Mouse (Mus musculus) neural tube, embryonic 14.5 days (tissue): ENCODE measurements at regions not wholly inside any gene's neighbourhood (a gene's known extent, or its start where the extent isn't known, plus 50 kb on each side); places are given as distances from the start of the nearest gene placed in this dataset.
A peak's percentile ranks its signal among the peaks of the same experiment; 100 is the strongest.

ENCODE experiments used
- ATAC-seq: fragments of 200-750 bp; cut with Nextera tagmentation; 2 replicates; pipeline ENCODE4 v1.8.0; 2017; ENCODE audit warnings: low read depth, mild to moderate bottlenecking, moderate TSS enrichment, moderate library complexity
- H3K27ac ChIP-seq: fragments of 300-500 bp; sonication (generic); 2 replicates; pipeline ENCODE4 v1.5.1; 2014; ENCODE audit warnings: low read depth, mild to moderate bottlenecking, control low read depth, low read length, moderate library complexity, mixed read lengths
- H3K27me3 ChIP-seq: fragments of 300-500 bp; sonication (generic); 2 replicates; pipeline ENCODE4 v1.6.1; 2014; ENCODE audit warnings: low read length; ENCODE audit not compliant: control insufficient read depth, insufficient read depth
- H3K36me3 ChIP-seq: fragments of 300-500 bp; sonication (generic); 2 replicates; pipeline ENCODE4 v1.6.1; 2014; ENCODE audit warnings: low read length, mixed read lengths; ENCODE audit not compliant: control insufficient read depth, insufficient read depth
- H3K4me1 ChIP-seq: fragments of 300-500 bp; sonication (generic); 2 replicates; pipeline ENCODE4 v1.6.1; 2014; ENCODE audit warnings: low read length; ENCODE audit not compliant: control insufficient read depth, insufficient read depth
- H3K4me2 ChIP-seq: fragments of 300-500 bp; sonication (generic); 2 replicates; pipeline ENCODE4 v1.6.1; 2014; ENCODE audit warnings: mild to moderate bottlenecking, low read depth, low read length, control low read depth
- H3K4me3 ChIP-seq: fragments of 300-500 bp; sonication (generic); 2 replicates; pipeline ENCODE4 v1.5.1; 2014; ENCODE audit warnings: low read depth, low read length, control low read depth, mixed read lengths
- H3K9ac ChIP-seq: fragments of 300-500 bp; sonication (generic); replicated peaks from 2 replicates; pipeline ENCODE4 v1.6.1; 2014; ENCODE audit warnings: low read depth, mild to moderate bottlenecking, control low read depth, low read length, mixed read lengths
- H3K9me3 ChIP-seq: fragments of 300-500 bp; sonication (generic); 2 replicates; pipeline ENCODE4 v1.6.1; 2016; ENCODE audit warnings: low read length; ENCODE audit not compliant: control insufficient read depth
- WGBS: fragments of 180-500 bp; shearing (Covaris S2); extraction: QIAGEN DNeasy Blood & Tissue Kit; methylation state at CpG from one replicate; pipeline ENCODE4 v1.1.7; 2014; 5-methylcytosine and 5-hydroxymethylcytosine counted together

DNA sequence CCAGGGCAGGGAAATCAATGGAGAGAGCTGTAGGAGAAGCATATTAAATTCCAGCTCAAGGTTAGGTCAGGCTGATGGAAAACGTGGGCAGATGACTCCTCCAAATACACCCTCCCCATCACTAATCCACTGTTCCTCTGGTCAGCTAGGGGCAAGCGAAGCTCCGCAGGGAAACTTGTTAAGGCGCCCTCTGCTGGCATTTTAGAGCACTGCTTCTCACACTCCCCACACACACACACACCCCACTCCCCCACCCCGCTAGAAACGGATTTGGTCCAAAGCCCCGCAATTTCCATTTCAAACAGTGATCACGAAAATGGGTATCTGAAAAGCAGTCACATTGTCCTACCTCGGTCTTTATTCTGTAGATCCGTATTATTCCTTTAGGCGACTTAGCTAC is 259.0 kb upstream of the Gpc5 start:
- H3K4me3 ChIP-seq, result no peak overlapping the region
- no peaks in the 10 kb centered on the region for H3K36me3 ChIP-seq
- H3K27me3 ChIP-seq, result no peaks in the 10 kb centered on the region
- H3K27ac ChIP-seq, result no peak overlapping the region
- no peak for ATAC-seq
- H3K4me1 ChIP-seq, result 0 out of 2 replicates have a peak, but pooled peaks cover 4% of the 10 kb centered on the region
- H3K4me2 ChIP-seq, result no peak overlapping the region
- 58% methylated on average over 11 of the region's 11 CpGs for WGBS
- no peak overlapping the region for H3K9ac ChIP-seq
- no peaks in the 10 kb centered on the region for H3K9me3 ChIP-seq

DNA sequence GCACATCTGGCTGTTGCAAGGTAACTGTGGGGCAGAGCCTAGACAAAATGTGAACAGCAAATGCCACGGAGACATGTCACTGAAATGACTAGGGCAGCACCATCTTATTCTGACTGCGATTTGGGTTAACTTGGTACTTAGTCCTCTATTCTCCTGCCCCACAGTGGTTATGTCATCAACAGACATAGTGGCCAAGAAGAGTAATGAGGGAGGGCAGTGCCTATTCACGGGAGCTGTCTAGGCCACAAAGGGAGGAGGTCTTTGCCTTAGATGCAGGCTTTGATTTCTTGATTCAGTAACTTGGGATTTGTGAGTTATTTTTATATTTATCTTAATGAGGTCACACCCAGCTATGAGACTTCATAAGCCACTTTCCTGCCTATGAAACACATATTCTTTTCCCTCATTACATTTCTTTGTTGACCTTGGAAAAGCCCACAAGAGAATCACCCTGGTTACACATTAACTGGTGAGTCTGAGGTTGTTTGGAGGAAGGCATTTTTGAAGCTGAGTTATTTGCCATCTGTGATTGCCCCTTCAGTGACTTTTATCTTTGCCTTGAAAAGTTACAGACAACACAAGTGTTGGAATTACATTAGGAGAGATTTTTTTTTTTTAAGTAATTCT is 255.2 kb upstream of the Gpc5 start:
- no peak overlapping the region for H3K4me3 ChIP-seq
- no peak overlapping the region for H3K27ac ChIP-seq
- H3K27me3 ChIP-seq, result no peaks in the 10 kb centered on the region
- 0 out of 2 replicates have a peak, but pooled peaks cover 4% of the 10 kb centered on the region for H3K4me1 ChIP-seq
- no peak for ATAC-seq
- 23% methylated on average over 3 of the region's 3 CpGs for WGBS
- H3K4me2 ChIP-seq, result no peak overlapping the region
- no peaks in the 10 kb centered on the region for H3K9me3 ChIP-seq
- no peaks in the 10 kb centered on the region for H3K36me3 ChIP-seq
- H3K9ac ChIP-seq, result no peak overlapping the region

DNA sequence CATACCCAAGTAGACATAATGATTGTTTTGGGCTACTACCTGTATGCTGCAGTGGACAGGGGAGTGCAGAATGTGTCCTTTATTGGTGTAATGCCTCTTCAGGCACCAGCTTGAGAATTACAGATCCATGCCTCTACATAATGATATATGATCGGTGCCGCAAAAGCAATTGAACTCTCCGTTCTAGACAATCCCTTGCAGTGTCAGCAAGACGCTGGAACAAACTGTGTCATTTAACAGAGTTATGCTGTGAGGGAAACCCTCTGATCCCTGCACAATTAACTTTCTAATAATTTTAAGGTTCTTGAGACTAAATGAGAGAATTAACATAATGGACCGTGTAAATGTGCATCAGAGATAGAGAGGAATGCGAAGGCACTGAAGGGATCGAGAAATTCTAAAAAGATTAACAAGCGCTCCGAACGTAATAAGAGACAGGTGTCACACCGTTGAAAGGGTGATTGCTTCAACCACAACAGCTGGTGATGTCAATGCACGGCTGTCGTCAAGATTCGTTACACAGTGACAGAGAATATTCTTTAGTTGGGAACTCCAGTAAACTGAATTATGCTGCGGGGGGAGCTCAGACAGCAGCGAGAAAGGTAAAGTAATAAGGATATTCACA is 254.3 kb upstream of the Gpc5 start:
- H3K36me3 ChIP-seq, result no peaks in the 10 kb centered on the region
- peak; percentile 53; the same call in 1 of the 2 replicates for ATAC-seq
- no peaks in the 10 kb centered on the region for H3K27me3 ChIP-seq

DNA sequence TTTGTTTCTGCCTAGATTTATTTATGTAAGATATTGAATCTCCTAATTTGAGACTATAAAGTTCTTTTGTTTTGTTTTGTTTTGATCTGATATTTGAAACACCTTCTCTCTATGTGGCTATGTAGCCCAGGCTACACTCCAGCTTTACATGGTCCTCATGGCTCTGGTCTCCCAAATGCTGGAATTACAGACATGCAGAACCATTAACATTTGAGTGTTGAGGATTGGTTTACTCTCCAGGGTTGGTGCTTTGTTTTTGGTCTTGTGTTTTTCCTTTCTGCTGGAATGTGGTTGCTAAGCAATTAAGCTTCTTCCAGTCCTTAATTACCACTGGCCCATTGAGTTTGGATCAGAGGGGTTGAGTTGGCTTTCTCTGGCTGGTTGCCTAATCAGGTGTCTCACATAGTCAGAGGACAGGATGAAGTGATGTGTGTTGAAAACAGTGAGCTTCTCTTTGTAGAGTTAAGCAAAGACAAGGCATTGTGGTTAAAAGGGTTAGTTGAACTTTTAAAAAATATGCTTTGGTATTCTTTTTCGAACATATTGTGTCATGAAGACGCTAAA is 252.6 kb upstream of the Gpc5 start:
- Histone ChIP-seq H3K27ac (no peak overlapping the region), H3K27me3 (no peaks in the 10 kb centered on the region), H3K9me3 (no peaks in the 10 kb centered on the region), H3K4me1 (0 out of 2 replicates have a peak, but pooled peaks cover 4% of the 10 kb centered on the region), H3K4me3 (no peak overlapping the region), H3K36me3 (no peaks in the 10 kb centered on the region), H3K9ac (no peak overlapping the region), H3K4me2 (no peak overlapping the region)
- peak; percentile 19; the same call in 1 of the 2 replicates for ATAC-seq
- 72% methylated on average over 2 of the region's 2 CpGs for WGBS

More for the DNA sequence above, 254.3 kb upstream of the Gpc5 start:
- H3K27ac ChIP-seq, result no peak overlapping the region
- H3K9ac ChIP-seq, result no peak overlapping the region
- H3K4me1 ChIP-seq, result 0 out of 2 replicates have a peak, but pooled peaks cover 4% of the 10 kb centered on the region
- H3K9me3 ChIP-seq, result no peaks in the 10 kb centered on the region
- 14% methylated on average over 16 of the region's 16 CpGs for WGBS
- no peak overlapping the region for H3K4me3 ChIP-seq
- H3K4me2 ChIP-seq, result peak overlapping the region; percentile 31; the same call in 1 of the 2 replicates

DNA sequence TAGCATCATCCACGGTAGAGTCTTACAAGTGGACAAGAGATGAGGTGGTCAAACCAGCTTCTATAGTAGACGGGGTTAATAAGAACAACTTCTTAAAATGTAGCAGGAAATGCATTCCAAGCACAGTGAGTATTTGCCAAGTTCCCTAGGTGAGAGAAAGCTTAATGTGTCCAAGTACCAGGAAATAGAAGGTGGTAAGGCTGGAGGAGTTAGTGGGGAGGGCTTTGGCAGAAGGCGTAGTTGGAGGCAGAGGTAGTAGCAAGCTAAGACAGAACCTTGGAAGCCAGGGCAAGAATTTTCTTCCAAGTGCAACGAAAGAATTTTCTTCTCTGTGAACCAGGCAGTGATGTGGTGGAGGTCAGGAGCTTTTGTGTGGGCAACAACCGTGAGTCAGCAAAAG is 251.2 kb upstream of the Gpc5 start:
- Histone ChIP-seq H3K4me3 (no peak overlapping the region), H3K27me3 (no peaks in the 10 kb centered on the region), H3K36me3 (no peaks in the 10 kb centered on the region), H3K27ac (no peak overlapping the region), H3K9ac (no peak overlapping the region), H3K9me3 (no peaks in the 10 kb centered on the region), H3K4me1 (0 out of 2 replicates have a peak, but pooled peaks cover 4% of the 10 kb centered on the region), H3K4me2 (no peak overlapping the region)
- ATAC-seq, result no peak
- WGBS, result 92% methylated on average over 5 of the region's 5 CpGs

DNA sequence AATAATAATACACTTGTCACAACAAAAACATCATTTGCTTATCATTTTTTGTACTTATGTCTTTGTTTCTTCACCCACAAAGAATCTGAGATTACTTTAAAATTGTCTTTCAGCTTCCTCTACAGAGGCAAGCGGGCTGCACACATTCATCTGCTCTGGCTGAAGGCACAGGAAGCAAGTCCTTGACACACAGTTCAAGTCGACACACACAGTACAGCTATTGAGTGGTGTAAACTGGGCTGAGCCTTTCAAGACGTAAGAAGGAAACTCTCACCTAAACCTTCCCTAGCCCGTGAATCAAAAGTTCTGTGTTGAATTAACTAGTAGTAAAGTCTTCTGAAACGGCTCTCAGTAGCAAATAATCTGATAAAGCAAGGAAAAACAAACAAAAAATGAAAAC is 250.5 kb upstream of the Gpc5 start:
- Histone ChIP-seq H3K27ac (no peak overlapping the region), H3K27me3 (no peaks in the 10 kb centered on the region), H3K9ac (no peak overlapping the region), H3K4me1 (0 out of 2 replicates have a peak, but pooled peaks cover 4% of the 10 kb centered on the region), H3K4me2 (no peak overlapping the region), H3K36me3 (no peaks in the 10 kb centered on the region), H3K4me3 (no peak overlapping the region), H3K9me3 (no peaks in the 10 kb centered on the region)
- 70% methylated on average over 5 of the region's 5 CpGs for WGBS
- no peak for ATAC-seq

DNA sequence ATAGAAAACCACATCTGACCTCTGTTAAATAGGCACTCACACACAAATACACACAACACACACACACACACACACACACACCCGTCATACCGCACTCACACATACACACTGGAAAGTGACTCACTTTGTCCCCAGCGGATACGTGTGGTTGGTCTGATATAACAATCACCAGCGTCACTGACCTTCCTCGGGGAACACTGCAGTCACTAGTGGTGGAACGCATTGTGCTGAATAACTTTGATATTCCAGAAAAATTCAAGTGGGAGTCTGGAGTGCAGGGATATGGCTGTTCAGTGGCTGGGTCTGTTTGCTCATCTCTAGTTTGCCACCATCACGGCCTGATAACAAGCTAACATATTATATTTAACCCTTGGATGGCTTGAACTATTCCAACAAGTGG is 249.7 kb upstream of the Gpc5 start:
- 82% methylated on average over 8 of the region's 8 CpGs for WGBS
- Histone ChIP-seq H3K4me1 (0 out of 2 replicates have a peak, but pooled peaks cover 4% of the 10 kb centered on the region), H3K9me3 (no peaks in the 10 kb centered on the region), H3K27me3 (no peaks in the 10 kb centered on the region), H3K36me3 (no peaks in the 10 kb centered on the region), H3K4me2 (no peak overlapping the region), H3K27ac (no peak overlapping the region), H3K4me3 (no peak overlapping the region), H3K9ac (no peak overlapping the region)
- no peak for ATAC-seq

DNA sequence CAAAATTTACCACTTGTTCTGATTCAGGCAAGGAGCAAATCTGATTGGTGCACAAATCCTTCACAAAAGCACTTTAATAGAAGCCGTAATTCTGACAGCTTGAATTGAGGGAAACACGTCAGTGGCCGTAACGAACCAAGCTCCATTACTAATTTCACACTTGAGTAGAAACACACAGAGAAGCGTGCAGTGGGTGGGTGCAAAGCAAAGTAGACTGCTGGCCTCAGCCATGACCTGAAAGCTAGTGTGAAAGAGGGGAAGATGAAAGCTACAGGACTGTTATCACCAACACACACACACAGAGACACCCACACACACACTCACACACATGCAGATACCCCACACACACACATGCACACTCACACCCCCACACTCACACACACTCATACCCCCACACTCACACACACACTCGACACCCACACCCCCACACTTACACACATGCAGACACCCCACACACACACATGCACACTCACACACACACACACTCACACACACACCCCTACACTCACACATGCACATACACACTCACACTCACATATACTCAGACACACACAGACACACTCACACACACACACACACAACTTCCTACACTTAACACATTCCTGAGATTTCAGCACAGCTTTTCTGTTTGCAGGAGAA is 248.8 kb upstream of the Gpc5 start:
- WGBS, result 29% methylated on average over 6 of the region's 6 CpGs
- H3K4me2 ChIP-seq, result no peak overlapping the region
- H3K9ac ChIP-seq, result no peak overlapping the region
- no peak for ATAC-seq
- no peak overlapping the region for H3K4me3 ChIP-seq
- no peaks in the 10 kb centered on the region for H3K4me1 ChIP-seq
- no peak overlapping the region for H3K27ac ChIP-seq
- no peaks in the 10 kb centered on the region for H3K9me3 ChIP-seq
- no peaks in the 10 kb centered on the region for H3K36me3 ChIP-seq
- H3K27me3 ChIP-seq, result no peaks in the 10 kb centered on the region
